Mouse (Mus musculus): Measurements from ENCODE around the gene Btnl9. TPM values are rescaled to one million over a fixed set of nuclear protein-coding genes. Genes with fewer than 3 reads are reported as not detected.
"Not testable (repeated sequence)": the region's sequence is repeated elsewhere in the genome, so short reads cannot be mapped to it uniquely, and the experiment has no call there.

Btnl9 gene
- 1 to 10 TPM; 1.1 to 1.8 TPM for total RNA-seq (2021)
- long read RNA-seq, experiment 1, full-length matches to known transcripts = 1 of 1 reads
- long read RNA-seq, experiment 1, partial matches to known transcripts = 0 of 1 reads
- long read RNA-seq, experiment 1, other reads (novel, unspliced or antisense) = 0 of 1 reads
- long read RNA-seq, experiment 2 = 0 reads

- no peak for DNase-seq (ENCODE audit: low spot score)
Observed at GRCm38 (mm10) chr11:49186955-49187488, at the start of gene Btnl9. TSS of gene Btnl9 (minus strand) at chr11:49187159.

DNA sequence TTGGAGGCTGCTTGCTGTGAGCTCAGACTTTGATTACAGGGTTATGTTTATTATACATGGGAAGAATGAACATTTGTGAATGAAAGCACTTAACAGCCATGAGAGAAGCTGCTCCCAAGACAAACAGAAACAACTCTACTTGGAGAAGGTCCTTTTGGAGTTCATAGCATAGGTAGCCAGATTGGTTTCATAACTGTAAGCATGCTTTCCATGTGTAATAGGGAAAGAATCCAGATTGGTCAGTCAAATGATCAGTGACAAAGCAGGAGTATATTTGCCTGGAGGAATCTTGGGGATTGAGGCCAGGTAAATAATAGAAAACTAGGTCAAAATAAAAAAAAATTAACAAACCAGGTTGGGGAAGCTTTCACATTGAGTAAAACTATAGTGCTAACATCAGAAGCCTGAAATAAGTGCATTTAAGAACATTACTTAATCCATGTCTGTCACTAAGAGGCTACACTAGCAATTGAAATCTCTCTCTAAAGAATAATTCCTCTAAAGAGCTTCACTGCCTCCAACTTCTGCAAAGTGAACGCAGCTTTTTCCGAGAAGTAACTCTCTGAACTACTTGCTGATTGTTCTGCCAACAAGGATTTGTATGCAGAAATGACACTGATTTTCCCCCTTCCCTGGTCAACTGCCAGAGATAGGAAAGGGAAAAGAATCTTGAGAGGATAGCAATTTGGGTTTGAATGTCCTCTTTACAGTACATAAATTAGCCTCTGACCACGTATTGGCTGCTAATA is 48.7 kb upstream of the Btnl9 start:
- DNase-seq (ENCODE audit: low spot score) = no peak

DNA sequence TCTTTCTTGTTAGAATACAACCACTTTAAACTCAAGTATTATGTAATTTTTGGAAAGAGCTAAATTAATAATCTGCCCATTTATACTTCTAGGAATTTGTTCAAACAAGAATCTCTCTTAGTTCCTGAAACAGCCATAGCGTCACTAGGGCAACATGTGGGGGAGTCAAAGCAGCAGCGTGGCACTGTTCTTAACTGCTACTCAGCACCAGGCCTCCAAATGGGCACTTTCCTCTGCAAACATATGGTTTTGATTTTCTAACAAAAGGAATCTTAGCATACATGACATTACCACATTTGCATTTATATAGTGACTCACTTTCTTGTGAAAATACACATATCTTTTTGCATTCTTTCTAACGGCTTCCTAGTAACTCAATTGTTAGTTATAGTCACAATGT is 45.8 kb upstream of the Btnl9 start:
- DNase-seq (ENCODE audit: low spot score) = no peak

DNA sequence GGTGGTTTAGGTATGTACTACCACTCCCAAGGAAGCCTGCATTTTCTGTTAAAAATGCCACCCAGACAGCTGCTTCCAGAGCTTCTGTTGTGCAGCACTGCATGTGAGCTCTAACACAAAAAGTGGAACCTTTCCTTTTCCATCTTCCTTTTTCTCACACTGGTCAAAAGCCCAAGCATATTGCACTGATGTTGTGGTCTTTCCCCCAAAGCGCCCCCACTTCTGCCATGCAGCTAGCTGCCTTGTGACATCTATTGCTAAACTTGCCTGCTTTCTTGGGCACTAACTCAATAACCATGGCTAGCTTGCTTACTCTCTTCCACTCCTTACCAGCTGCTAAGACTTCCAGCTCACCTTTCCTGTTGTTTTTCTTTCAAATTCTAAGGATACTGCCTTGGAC is 37.5 kb upstream of the Btnl9 start:
- no peak for DNase-seq (ENCODE audit: low spot score)

- DNase-seq (ENCODE audit: low spot score) = no peak
Observed at GRCm38 (mm10) chr11:49219271-49219670, 32.3 kb upstream of the Btnl9 start.

DNA sequence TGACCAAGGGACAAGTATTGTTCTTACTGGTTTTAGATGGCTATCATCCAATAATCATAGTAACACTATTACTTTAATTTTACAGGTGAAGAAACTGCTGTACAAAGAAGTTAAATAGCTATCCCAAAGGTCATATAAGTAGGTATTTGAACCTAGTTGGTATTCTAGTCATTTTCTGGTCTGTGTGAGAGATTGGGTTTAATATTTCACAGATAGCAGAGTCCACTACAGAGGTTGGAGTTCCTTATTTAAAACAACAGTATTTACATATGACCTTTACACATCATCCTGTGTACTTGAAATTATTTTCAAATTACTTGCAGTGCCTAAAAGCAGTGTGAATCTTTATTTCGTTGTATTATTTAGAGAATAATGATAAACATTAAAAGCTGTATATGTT is 26.5 kb upstream of the Btnl9 start:
- no peak for DNase-seq (ENCODE audit: low spot score)

DNA sequence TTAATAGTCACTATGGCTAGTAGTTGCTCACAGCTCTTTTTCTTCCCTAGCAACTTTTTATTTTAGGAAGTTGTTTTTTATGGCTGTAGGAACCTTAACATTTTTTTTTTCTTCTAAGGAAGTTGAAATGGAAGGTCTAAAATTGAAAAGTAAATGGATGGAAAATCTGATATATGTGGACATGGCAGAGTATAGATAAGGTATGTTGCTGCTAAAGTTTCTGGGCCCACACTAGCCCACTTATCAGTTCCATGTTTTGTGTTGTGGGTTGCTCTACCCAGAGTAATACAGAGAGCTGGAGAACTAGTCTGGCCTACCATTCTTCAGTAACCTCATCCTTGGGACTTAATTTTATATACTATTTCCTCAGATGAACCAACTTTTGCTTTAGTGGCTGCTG is 25.6 kb upstream of the Btnl9 start:
- no peak for DNase-seq (ENCODE audit: low spot score)

- DNase-seq (ENCODE audit: low spot score) = no peak
Observed at GRCm38 (mm10) chr11:49207495-49207894, 20.5 kb upstream of the Btnl9 start.

- no peak for DNase-seq (ENCODE audit: low spot score)
Observed at GRCm38 (mm10) chr11:49205080-49205590, 18.2 kb upstream of the Btnl9 start.

- no peak for DNase-seq (ENCODE audit: low spot score)
Observed at GRCm38 (mm10) chr11:49203771-49204497, 17.0 kb upstream of the Btnl9 start.

DNA sequence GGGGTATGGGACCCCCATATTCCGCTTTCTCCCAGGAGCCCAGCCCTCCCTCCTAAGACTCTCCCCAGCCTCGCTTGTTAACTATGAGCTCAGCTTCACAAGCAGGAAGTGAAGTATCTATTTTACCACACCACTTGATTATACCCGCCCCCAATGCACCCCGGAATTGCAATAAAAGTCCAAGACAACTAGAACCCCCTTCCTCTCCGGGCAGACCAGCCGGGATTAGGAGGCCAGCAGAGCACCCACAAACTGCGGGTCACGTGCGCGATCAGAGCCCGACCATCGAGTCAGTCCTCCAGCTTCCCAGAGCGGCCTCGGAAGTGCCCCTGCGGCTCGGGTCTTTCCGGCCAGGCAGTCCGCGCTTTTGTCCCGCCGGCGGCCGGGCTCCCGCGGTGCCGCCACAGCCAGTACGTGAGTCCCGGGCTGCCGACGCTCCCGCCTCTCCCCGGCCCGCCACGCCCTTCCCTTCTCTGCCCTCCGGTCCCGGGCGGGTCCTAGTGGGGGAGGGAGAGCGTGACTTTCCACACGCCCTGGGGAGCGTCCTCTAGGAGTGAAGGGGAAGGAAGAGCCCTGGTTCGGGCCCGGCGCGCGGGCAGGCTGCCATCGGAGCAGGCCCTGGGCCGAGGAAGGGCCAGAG is 16.3 kb upstream of the Btnl9 start, which contains the start of gene Zfp62:
TSS of gene Zfp62 (plus strand) at position 164 of the 640 bp plus-strand sequence.
- DNase-seq (ENCODE audit: low spot score) = peak; percentile 95

GRCm38 (mm10) chr11:49202523-49203061 is 15.6 kb upstream of the Btnl9 start:
- DNase-seq (ENCODE audit: low spot score) = no peak

DNA sequence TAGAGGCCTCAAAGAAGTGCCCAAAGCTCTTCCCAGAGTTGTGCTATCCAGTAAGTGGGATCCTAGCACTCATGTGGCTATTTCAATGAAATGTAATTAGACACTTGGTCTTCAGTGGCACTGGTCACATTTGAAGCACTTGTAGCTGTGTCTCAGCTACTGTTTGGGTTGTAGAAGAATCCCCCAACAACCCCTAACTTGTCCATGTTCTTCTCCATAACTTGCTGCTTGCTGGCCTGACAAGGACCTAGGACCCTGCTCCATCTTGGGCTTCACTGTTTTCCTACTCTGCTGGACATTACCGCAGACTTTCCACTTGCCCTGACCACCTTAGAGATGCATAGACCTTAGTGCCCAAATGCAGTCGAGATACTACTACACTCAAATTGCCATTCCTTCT is 15.1 kb upstream of the Btnl9 start:
- DNase-seq (ENCODE audit: low spot score) = no peak

DNA sequence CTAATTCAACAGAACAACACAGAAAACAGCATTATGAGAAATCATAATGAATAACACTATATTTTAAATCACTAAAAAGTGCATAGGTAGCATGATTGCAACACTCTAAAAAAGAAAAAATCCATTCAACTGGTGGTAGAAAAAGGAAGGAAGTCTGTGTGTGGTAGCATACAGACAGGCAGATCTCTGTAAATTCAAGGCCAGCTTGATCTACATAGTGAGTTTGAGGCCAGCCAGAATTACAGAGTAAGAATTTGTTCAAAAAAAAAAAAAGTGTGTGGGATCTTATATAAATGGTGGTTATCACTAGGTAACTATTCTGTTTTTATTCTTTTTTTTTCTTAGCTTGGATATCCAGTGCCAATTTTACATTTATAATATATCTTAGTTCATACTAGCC is 14.2 kb upstream of the Btnl9 start:
- no peak for DNase-seq (ENCODE audit: low spot score)

- no peak for DNase-seq (ENCODE audit: low spot score)
Observed at GRCm38 (mm10) chr11:49200666-49201065, 13.7 kb upstream of the Btnl9 start.

DNA sequence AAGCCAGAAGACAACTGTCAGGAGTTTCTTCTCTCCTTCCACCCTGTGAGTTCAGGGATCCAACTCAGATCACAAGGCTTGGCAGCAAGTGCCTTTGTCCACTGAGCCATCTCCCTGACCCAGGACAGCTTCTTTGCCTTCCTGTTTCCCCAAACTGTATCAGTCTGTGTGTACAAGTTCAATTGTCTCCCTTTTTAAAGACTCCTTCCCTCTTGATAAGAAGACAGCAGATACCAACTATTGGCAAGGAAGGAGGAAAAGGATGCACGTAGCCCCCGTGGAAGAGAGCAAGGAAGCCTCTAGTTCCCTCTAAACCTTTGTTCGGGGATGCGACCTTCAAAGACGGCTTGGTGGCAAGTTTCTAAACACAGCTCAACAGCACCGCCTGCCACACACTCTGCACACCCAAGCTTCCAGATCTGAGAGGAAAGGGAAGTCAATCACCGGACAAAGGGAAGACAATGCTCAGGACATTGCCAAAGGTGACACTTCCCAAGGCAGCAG is 8.9 kb upstream of the Btnl9 start:
- no peak for DNase-seq (ENCODE audit: low spot score)

GRCm38 (mm10) chr11:49194771-49195170 is 7.8 kb upstream of the Btnl9 start:
- not testable (repeated sequence) for DNase-seq (ENCODE audit: low spot score)

DNA sequence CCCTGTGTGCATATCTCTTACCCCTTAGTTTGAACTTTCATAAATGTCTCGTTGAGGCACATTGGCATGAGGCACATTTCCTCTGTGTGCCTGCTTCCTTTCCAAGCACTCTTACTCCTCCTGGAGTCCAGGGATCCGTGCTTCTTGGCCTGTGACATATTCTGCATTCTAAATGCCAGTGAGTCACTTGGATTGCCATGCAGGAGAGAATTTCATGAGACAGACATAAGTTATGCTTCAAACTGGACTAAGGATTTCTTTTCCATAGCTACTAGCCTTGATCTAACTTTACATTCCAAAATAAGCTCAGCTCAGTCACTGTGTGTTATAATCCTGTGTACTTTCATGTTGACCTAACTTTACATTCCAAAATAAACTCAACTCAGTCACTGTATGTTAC is 4.1 kb upstream of the Btnl9 start:
- no peak for DNase-seq (ENCODE audit: low spot score)

DNA sequence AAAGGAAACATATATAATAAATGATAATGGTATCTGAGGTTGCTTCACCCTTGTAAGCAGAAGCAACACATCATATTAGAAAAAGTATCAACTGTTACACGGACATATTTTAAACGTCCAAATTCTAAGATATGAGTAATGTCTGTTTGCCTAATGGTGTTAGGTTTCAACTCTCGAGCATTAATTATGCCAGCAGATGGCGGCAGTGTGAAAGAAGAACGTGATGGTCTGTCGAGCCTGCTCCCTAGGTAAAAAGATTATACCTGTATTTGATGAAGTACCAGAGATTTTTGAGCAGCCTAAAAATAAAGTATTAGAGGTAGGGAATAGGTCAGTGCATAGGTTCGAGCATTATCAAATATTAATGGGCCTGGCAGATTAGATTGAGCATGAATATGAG is 2.8 kb upstream of the Btnl9 start:
- DNase-seq (ENCODE audit: low spot score) = peak; percentile 60

DNA sequence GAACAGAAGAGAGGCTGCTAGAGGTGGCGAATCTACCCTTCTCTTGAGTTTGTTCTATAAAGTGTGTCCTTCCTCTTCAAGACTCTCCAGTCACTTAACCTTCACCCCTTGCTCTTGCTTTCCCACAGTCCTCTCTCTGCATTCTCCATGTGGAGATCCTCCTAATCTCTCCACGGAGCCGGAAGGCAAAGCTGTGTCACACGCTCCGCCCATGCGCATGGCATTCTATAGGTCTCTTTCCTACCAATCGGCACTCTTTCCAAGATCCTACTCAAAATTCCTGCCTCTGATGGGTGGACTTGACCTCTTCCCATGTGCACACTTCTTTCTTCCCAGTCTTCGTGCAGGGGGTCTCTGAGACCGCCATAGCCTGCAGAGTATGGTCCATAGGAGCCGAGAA is 742 bp upstream of the Btnl9 start:
- DNase-seq (ENCODE audit: low spot score) = no peak

GRCm38 (mm10) chr11:49186452-49186851 is 507 bp downstream of the Btnl9 start:
- DNase-seq (ENCODE audit: low spot score) = no peak

All from gastrocnemius, adult 18-20 months (tissue).